Mouse (Mus musculus): Measurements from ENCODE around the gene Vamp4. TPM values are rescaled to one million over a fixed set of nuclear protein-coding genes. Genes with fewer than 3 reads are reported as not detected.
"Not testable (repeated sequence)": the region's sequence is repeated elsewhere in the genome, so short reads cannot be mapped to it uniquely, and the experiment has no call there.

Vamp4 gene
- polyA plus RNA-seq, 1 experiment from 2014 or later = 39.1 TPM

DNA sequence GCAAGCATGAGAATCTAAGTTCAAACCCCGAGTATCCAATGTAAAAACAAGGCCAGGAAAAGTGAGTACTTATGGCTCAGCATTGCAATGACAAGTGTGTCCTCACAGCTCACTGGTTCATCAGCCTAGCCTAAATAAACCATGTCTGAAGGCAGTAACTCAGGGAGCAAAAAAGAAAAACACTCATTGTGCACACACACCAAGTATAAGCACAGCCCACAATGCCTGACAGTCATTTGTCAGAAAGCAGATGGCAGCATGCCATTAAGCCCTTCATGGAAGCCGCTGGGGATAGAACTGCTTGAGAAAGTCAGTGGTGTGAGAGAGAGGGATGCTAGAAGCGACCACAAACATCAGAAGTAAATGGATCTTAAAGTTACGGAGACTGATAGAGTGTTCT, 31.0 kb downstream of the Vamp4 start:
- Histone ChIP-seq H3K27ac (no peak overlapping the region), H3K27me3 (ENCODE audit: insufficient read depth, poor library complexity, severe bottlenecking) (no peaks in the 10 kb centered on the region), H3K36me3 (peaks cover 24% of the 10 kb centered on the region), H3K4me1 (peaks cover 12% of the 10 kb centered on the region), H3K4me3 (no peak overlapping the region), H3K9me3 (no peaks in the 10 kb centered on the region)
- DNase-seq (ENCODE audit: low spot score) = no peak
- WGBS = 81% methylated on average over 4 of the region's 4 CpGs

DNA sequence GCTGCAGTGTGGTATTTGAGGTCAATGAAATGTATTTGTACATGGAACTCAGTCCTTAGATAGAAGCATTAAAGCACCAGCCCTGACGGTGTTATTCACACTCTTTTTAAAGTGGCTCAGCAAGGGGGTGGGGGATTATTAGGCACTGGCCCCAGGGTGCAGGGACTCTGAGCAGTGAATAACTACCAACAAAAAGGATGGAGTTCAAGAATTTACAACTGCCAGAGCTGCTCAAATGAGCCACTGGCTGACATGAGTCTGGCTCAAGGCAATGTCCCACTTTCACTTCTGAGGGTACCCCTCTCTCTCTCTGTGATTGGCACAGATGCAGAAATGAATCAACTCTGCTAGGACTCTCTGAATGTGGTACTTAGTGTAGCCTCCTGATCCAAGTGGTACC, 37.8 kb downstream of the Vamp4 start:
- no peak overlapping the region for H3K4me3 ChIP-seq
- no peaks in the 10 kb centered on the region for H3K27me3 ChIP-seq (ENCODE audit: insufficient read depth, poor library complexity, severe bottlenecking)
- WGBS = 6% methylated on average over 1 of the region's 1 CpGs
- peaks cover 4% of the 10 kb centered on the region; the same call in 1 of the 2 replicates for H3K4me1 ChIP-seq
- no peak for DNase-seq (ENCODE audit: low spot score)
- peaks cover 3% of the 10 kb centered on the region; the same call in 1 of the 2 replicates for H3K36me3 ChIP-seq
- H3K27ac ChIP-seq = no peak overlapping the region
- no peaks in the 10 kb centered on the region for H3K9me3 ChIP-seq

DNA sequence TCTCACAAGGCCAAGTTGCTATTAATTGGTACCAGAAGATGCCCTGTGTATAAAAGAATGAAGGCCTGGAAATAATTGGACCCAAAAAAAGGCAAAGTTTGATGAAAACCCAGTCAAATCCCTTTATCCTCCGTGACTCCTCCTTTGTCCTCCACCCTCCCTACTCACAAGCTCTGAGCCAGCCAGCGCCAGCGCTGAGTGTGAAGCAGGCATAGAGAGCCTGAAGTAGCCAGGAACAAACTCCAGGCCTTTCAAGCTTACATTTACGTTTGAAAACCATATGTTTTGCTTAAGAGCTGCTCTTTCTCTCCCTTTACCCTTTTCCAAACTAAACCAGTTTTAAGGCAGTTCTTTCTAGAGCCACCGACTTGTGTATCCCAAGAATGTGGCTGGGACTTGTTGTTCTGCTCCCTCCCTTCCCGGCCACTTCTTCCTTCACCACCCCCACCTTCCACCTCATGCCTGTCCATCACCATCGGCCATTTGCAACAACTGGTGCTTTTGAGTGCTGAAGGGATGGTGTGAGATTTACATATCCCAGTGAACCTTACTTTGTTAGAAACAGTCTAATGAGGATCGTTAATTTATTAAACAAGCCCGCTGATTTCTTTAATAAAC, 39.4 kb downstream of the Vamp4 start:
- peaks cover 1% of the 10 kb centered on the region; the same call in 1 of the 2 replicates for H3K36me3 ChIP-seq
- peaks cover 4% of the 10 kb centered on the region; the same call in 1 of the 2 replicates for H3K4me1 ChIP-seq
- H3K27ac ChIP-seq = no peak overlapping the region
- no peak for DNase-seq (ENCODE audit: low spot score)
- no peaks in the 10 kb centered on the region for H3K9me3 ChIP-seq
- 41% methylated on average over 9 of the region's 9 CpGs for WGBS
- no peak overlapping the region for H3K4me3 ChIP-seq
- H3K27me3 ChIP-seq (ENCODE audit: insufficient read depth, poor library complexity, severe bottlenecking) = no peaks in the 10 kb centered on the region

DNA sequence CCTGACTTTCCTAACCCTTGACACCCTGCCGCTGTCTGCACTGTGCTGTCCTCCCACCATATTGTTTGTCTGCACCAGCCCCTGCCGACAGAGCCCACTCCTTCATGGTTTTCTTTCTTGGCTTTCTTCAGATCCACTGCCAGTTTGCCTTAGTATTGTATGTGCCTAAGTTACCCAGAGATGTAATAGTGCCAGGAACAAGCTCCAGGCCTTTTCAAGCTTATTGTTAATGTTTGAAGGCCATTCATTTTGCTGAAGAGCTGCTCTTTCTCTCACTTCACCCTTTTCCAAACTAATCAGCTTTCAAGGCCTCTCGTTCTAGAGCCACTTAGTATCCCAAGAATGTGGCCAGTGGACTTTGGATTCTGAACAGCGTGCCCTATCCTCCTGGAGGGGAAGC, 40.9 kb downstream of the Vamp4 start:
- H3K4me1 ChIP-seq = peaks cover 4% of the 10 kb centered on the region; the same call in 1 of the 2 replicates
- no peak overlapping the region for H3K4me3 ChIP-seq
- no peak overlapping the region for H3K27ac ChIP-seq
- no peaks in the 10 kb centered on the region for H3K9me3 ChIP-seq
- no peak for DNase-seq (ENCODE audit: low spot score)
- WGBS = 69% methylated on average over 4 of the region's 4 CpGs
- H3K36me3 ChIP-seq = no peaks in the 10 kb centered on the region
- no peaks in the 10 kb centered on the region for H3K27me3 ChIP-seq (ENCODE audit: insufficient read depth, poor library complexity, severe bottlenecking)

DNA sequence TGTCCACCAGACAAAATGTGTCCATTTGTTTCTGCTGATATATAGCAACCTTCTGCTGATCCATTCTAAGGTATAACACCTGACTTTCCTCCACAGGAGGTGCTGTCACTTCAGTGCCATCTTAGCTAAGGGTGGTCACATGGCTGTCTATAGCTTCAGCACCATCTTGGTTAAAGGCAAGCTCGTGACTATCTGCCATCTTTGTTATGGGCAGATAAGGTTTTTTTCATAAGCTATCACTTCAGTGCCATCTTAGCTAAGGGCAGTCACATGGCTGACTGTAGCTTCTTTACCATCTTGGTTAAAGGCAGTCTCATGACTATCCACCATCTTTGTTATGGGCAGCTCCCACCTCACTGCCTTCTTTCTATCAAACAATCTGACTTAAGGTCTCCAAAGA, 45.2 kb downstream of the Vamp4 start:
- WGBS = 74% methylated on average over 1 of the region's 1 CpGs
- no peaks in the 10 kb centered on the region for H3K36me3 ChIP-seq

DNA sequence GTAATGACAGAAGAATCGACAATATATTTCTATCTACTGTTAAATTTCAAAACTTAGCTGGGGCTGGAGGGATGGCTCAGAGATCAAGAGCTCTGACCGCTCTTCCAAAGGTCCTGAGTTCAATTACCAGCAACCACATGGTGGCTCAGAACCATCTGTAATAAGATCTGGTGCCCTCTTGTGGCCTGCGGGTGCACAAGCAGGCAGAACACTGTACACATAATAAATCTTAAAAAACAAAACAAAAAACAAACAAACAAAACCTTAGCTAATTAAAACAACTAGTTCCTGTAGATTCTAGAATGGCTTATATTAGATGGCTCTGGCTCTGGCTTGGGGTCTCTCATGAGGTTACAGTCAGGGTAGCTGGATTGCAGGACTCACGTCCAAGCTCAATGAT, 50.2 kb downstream of the Vamp4 start:
- no peaks in the 10 kb centered on the region for H3K27me3 ChIP-seq (ENCODE audit: insufficient read depth, poor library complexity, severe bottlenecking)
- no peak overlapping the region for H3K4me3 ChIP-seq
- peak; percentile 62 for DNase-seq (ENCODE audit: low spot score)
- WGBS = 67% methylated on average over 4 of the region's 4 CpGs
- H3K27ac ChIP-seq = no peak overlapping the region
- no peaks in the 10 kb centered on the region for H3K36me3 ChIP-seq
- H3K4me1 ChIP-seq = peaks cover 7% of the 10 kb centered on the region
- H3K9me3 ChIP-seq = no peaks in the 10 kb centered on the region

More for the DNA sequence above, 45.2 kb downstream of the Vamp4 start:
- H3K4me1 ChIP-seq = no peaks in the 10 kb centered on the region
- DNase-seq (ENCODE audit: low spot score) = no peak
- H3K4me3 ChIP-seq = no peak overlapping the region
- H3K27me3 ChIP-seq (ENCODE audit: insufficient read depth, poor library complexity, severe bottlenecking) = no peaks in the 10 kb centered on the region
- no peaks in the 10 kb centered on the region for H3K9me3 ChIP-seq
- H3K27ac ChIP-seq = no peak overlapping the region

DNA sequence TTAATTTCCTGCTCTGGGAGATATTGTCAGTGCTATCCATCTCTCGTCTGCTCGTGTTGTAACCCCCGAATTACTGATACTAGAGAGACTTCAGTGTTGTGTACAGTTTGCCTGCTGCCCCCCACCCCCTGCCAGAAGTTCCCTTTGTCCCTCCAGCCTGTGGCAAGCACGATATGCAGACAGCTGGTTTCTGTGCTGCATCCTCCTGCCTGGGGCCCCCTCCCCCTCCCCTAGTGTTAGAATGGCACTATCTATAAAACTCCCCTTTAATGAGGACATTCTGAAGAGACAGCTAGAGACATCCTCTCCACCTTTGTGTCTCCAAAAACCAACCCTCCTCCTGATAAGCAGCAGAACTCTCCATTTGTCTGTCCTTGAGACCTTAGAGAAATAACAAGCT, 53.6 kb downstream of the Vamp4 start:
- Histone ChIP-seq H3K27me3 (ENCODE audit: insufficient read depth, poor library complexity, severe bottlenecking) (no peaks in the 10 kb centered on the region), H3K4me1 (peaks cover 10% of the 10 kb centered on the region), H3K9me3 (no peaks in the 10 kb centered on the region), H3K4me3 (no peak overlapping the region), H3K27ac (no peak overlapping the region), H3K36me3 (no peaks in the 10 kb centered on the region)
- WGBS = 22% methylated on average over 4 of the region's 4 CpGs
- DNase-seq (ENCODE audit: low spot score) = peak; percentile 50

DNA sequence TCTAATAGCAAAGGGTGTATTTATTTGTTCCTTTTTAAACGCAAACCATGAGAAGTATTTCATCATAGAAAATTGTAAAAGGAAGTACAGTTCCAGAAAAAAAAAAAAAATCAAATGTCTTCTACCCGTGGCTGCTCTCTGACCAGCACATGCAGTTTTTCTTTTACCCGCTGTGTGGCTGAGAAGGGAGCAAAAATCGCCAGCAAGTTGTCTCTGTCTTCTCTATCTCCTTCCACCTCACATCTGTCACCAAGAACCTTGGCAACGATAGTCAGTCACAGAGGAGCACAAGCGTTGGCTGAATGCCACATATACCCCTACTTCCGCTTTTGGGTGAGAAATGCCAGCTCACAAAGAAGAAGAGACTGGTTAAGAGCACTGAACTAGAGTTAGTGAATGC, 54.9 kb downstream of the Vamp4 start:
- H3K27ac ChIP-seq = no peak overlapping the region
- H3K4me3 ChIP-seq = no peak overlapping the region
- DNase-seq (ENCODE audit: low spot score) = peak; percentile 36
- WGBS = 43% methylated on average over 7 of the region's 7 CpGs
- H3K36me3 ChIP-seq = no peaks in the 10 kb centered on the region
- H3K9me3 ChIP-seq = no peaks in the 10 kb centered on the region
- H3K4me1 ChIP-seq = peaks cover 10% of the 10 kb centered on the region
- no peaks in the 10 kb centered on the region for H3K27me3 ChIP-seq (ENCODE audit: insufficient read depth, poor library complexity, severe bottlenecking)

DNA sequence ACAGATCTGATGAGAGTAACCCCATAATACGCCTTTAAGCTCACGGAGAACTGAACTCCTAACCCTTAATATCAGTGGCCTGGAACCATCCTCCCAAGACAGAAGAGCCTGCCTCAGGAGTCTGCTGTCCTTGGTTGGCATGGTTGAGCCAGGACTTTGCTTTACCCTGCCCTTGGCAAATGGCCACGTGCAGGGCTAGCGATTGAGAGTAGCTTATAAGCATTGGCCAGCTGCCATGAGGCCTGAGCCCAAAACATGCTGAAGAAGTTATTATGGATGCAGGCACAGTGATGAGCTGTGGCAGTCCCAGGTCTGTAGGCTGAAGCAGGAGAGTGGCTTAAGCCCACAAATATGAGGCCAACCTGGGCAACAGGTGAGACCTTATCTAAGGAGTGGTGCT, 57.5 kb downstream of the Vamp4 start:
- WGBS = 85% methylated on average over 4 of the region's 4 CpGs
- peak; percentile 56 for DNase-seq (ENCODE audit: low spot score)
- peaks cover 10% of the 10 kb centered on the region for H3K4me1 ChIP-seq
- H3K27me3 ChIP-seq (ENCODE audit: insufficient read depth, poor library complexity, severe bottlenecking); H3K27ac ChIP-seq; H3K36me3 ChIP-seq; H3K4me3 ChIP-seq; H3K9me3 ChIP-seq: not testable (repeated sequence)

DNA sequence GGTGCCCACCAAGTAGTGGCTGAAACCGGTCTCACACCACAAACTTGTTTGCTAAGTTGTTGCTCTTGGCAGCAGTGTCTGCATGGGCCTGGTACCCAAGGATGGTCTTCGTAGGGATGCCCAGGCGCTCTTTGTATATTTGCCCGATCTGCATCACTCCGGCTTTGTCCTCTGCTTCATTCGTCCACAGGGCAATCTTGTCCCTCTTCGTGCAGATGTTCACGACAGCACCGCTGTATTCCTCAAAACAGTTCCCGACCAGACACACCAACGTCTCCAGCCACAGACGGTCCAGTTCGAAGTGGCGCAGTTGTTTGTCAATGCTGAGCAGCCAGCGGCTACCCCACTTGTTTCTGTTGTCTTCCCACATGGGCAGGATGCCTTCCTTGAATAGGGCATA, 58.0 kb downstream of the Vamp4 start:
- not testable (repeated sequence) for H3K9me3 ChIP-seq; H3K27me3 ChIP-seq (ENCODE audit: insufficient read depth, poor library complexity, severe bottlenecking); H3K27ac ChIP-seq; H3K4me3 ChIP-seq; H3K36me3 ChIP-seq
- WGBS = 90% methylated on average over 15 of the region's 15 CpGs
- DNase-seq (ENCODE audit: low spot score) = peak; percentile 63
- peaks cover 10% of the 10 kb centered on the region for H3K4me1 ChIP-seq

DNA sequence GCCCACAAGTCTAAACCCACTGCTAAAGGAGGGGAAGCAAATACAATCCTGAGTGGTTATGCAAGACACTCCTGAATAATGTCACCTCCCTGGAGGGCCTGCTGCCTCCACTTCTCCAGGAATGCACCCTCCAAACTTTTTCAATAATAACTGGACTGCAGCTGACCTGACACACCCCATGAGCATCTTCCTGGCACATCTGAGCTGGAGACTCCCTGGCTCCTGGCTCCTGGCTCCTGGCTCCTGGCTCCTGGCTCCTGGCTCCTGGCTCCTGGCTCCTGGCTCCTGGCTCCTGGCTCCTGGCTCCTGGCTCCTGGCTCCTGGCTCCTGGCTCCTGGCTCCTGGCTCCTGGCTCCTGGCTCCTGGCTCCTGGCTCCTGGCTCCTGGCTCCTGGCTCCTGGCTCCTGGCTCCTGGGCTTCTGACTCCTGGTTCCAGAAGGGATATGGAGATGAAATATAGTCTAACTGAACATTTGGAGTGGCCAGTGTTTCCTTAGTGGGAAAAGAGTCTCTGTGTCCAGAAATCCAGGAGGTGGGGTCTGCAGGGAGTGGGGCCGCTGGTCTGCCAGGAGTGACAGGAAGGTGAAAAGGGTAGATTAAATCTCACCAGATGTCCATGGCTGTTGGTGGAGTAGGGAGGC, 65.1 kb downstream of the Vamp4 start:
- H3K27me3 ChIP-seq (ENCODE audit: insufficient read depth, poor library complexity, severe bottlenecking); H3K36me3 ChIP-seq; H3K27ac ChIP-seq; H3K4me3 ChIP-seq; H3K9me3 ChIP-seq; H3K4me1 ChIP-seq: not testable (repeated sequence)
- peak; percentile 50 for DNase-seq (ENCODE audit: low spot score)
- 42% methylated on average over 1 of the region's 1 CpGs for WGBS

DNA sequence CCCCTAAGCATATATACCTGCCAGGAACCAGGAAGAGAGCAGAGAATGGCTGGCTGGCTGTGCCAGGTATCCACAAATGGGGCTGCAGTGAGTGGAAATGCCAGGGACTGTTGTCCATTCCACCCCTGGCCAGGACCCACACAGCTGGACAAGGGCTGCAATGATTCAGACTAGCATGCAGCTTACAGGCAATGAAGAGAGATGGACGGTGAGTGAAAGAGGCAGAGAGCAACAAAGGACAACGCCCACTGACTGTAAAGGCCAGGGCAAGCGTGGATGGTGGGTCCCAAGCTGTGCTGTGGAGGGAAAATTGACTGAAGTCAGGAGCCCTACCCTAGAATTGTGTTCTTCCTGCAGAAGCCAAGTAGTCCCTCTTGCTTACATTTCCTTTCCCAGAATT, 66.2 kb downstream of the Vamp4 start:
- H3K36me3 ChIP-seq = no peaks in the 10 kb centered on the region
- H3K9me3 ChIP-seq = no peaks in the 10 kb centered on the region; the same call in 1 of the 2 replicates
- no peaks in the 10 kb centered on the region for H3K4me1 ChIP-seq
- WGBS = 84% methylated on average over 3 of the region's 3 CpGs
- no peak overlapping the region for H3K27ac ChIP-seq
- peak; percentile 58 for DNase-seq (ENCODE audit: low spot score)
- no peak overlapping the region for H3K4me3 ChIP-seq
- no peaks in the 10 kb centered on the region for H3K27me3 ChIP-seq (ENCODE audit: insufficient read depth, poor library complexity, severe bottlenecking)

DNA sequence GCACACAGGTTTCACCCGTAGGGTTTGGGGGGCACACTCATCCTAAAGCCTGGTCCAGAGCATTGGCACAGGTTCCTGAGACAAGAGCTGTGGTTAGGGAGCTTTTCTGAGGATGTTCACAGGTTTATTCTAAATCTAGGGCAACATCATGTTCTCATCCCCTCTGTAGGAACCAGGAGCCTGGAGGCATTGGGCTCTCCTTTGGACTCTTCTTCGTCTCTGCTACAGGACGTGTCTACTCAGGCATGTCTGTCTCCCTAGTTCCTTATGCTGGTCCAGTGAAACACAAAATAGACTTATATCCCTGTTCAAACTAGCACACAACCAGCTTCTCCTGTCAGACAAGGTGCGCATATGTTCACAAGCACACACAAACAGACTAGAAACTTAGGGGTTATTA, 68.2 kb downstream of the Vamp4 start:
- DNase-seq (ENCODE audit: low spot score) = peak; percentile 4
- no peaks in the 10 kb centered on the region for H3K27me3 ChIP-seq (ENCODE audit: insufficient read depth, poor library complexity, severe bottlenecking)
- no peaks in the 10 kb centered on the region for H3K36me3 ChIP-seq
- WGBS = 84% methylated on average over 4 of the region's 4 CpGs
- no peak overlapping the region for H3K27ac ChIP-seq
- no peaks in the 10 kb centered on the region for H3K9me3 ChIP-seq
- no peaks in the 10 kb centered on the region for H3K4me1 ChIP-seq
- no peak overlapping the region for H3K4me3 ChIP-seq
